Mouse (Mus musculus) left cerebral cortex, postnatal 25 days (tissue): ENCODE data around the gene Rtl9. TPM values are rescaled to one million over a fixed set of nuclear protein-coding genes. Genes with fewer than 3 reads are reported as not detected.

Experiments used
- DNase-seq, 2 experiments: peaks; one replicate each; pipeline ENCODE4 v3.0.0; 2022; ENCODE audit warnings: low spot score in 2 of 2, mixed read lengths in 1 of 2
- intact Hi-C: fragments of 180-260 bp; cut with DNase I; formaldehyde crosslinking; loops from one replicate; pipeline ENCODE4 v1.15.1; 2025
- total RNA-seq, 2 experiments: library from RNA; stranded (reverse); gene quantifications; 2 replicates each; pipeline ENCODE4 v1.2.3; 2021

The Rtl9 gene
- total RNA-seq, result 1 to 10 TPM; 1.0 to 1.3 TPM

DNA sequence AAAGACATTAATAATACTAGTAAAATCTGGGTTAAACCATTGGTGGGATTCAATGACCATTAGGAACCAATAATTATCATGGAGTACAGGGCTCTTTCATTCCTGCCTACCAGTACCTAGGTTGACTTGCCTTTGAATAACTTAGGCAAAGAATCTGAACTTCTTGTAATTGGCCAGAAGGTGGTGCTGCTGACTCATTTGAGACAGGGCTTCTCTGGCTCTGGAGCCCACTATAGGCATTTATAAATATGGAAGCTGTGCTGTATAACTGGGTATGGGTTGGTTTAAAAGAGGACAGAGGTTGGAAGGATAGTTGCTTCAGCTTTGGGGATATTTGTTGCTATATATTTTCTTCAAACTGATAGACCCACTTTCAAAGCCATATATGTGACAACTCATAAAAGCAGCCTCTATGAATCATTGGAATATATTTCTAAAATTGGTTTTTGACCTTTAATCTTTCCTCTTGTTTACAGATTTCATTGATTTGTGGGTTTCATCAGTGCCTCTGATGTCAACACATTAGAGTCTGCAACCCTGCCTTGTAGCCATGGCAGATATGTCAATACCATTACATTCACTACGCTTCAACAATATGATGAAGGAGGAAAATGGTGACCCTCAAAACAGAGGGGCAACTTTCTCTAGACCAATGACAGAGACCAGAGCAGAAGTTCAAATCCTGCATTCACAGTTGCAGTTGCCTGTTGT lies at the start of gene Rtl9:
Gene Rtl9 (plus strand): TSS at position 551 of the 711 bp plus-strand sequence.
- intact Hi-C loops, result loop anchor here (1.0 to 2.0 kb wide), 2 partner anchors 345 to 570 kb away; no protein-coding TSS in a partner anchor
- DNase-seq, result peak; percentile 20 to 44

DNA sequence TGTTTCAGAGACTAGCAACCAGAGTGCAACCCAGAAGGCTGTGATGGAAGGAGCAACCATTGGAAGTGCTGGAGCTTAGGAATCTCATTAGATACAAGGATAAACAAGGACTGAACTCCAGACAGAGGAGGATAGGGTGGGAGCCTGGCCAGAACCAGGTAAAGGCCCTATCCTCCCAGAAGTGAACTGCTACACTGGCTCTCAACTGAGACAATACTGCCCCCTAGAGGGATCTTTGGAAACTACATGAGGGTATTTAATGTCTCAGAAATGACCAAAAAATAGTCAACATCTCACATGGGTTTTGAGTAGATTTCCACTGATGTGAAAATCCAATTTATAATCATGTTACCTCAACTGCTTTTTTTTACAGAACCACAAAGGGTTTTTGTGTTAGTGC lies 47.9 kb upstream of the Rtl9 start:
- intact Hi-C loops, result loop anchor here (2.0 to 10.0 kb wide), 2 partner anchors 231 to 497 kb away; no protein-coding TSS in a partner anchor
- DNase-seq, result peak; percentile 30 to 44

DNA sequence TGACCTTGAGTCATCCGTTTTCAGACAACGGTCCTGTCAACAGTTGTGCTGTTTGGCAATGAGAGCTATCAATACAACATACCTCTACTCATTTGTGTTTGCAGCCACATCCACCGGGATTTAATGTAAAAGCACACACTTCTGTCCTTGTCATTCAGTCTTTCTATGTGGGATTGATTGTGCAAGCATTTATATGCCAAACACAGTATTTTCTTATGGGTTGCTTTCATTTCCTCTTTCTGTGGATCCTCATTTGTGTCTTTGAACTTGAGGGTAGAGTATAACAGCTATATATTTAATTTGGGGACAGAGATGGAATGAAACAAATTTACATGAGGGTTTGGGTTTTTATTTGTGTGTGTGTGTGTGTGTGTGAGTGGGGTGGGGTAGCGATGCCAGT lies 47.5 kb upstream of the Rtl9 start:
- intact Hi-C loops, result loop anchor here (2.0 to 10.0 kb wide), 2 partner anchors 231 to 497 kb away; no protein-coding TSS in a partner anchor

DNA sequence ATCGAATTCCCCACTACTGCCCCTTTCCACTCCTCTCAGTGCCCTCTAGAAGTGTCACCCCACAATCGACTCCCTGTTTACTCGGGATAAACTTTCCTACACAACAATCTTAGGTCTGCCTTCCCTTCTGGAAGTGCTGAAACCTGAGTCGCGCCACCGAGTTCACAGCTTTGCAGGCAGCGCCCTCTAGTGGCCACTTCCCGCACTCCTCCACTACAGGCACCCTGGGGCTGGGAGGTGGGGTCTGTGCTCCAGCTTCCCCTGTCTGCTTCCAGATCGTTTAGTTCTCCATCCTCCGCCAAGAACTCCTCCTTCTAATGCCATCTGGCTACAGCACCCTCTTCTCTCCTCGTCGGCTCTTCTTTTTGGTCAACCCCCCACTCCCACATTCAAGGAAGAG lies 40.6 kb upstream of the Rtl9 start:
- intact Hi-C loops, result loop anchor here (2.0 to 10.0 kb wide), 2 partner anchors 240 to 504 kb away; no protein-coding TSS in a partner anchor
- peak; percentile 62 to 68 for DNase-seq

More for the DNA sequence above, 47.5 kb upstream of the Rtl9 start:
- no peak for DNase-seq

DNA sequence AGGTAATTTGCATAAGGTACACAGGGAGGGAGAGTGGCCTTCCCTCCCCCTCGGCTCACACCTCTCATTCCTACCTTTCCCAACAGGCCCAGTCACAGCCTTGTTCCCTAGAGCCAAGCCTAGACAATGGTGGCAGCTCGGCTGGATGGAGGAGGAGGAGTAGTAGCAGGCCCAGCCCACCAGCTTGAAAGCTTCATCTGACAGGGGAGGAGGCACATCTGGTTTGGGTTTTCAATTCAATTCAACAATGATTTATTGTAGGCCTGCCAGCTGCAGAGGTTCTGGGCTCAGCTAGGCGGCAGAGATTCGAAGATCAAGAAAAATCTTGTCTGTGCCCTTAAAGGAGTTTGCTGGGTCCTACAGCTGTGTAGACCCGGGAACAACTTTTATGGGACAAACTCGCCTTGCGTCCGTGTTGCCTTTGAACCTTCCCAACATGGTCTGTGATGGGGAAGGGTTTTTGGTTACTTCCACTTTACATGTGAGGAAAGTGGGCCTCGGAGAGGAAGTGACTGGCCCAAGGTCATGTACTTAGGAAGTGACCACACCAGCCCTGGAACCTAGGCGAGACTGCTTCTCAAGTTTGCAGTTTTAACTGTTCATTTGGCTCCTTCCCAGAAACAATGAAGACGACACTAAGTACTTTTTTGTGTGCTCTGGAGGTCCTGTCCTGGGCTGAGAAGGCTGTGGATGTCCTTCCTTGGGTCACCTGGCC lies 36.6 kb upstream of the Rtl9 start:
- intact Hi-C loops, result no loop called here
- no peak for DNase-seq

DNA sequence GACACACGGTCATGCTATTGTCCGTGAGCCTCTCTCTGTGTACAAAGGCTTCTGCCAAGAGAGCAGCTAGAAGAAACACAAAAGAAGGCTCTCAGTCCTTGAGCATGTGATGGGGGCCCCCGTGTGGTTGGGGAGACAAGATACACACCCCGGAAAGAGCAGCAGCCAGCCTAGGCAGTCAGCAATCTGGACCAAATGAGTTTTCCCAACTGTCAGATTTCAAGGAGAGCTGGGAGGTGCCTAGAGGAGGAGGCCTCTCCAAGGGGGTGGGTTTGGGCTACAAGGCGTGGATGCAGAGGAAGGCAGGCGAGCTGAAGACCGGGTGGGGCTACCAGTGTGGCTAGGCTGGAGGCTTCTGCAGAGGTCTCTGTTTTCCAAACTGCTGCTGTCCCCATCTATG lies 35.6 kb upstream of the Rtl9 start:
- DNase-seq, result peak in 1 of 2 experiments; percentile 19
- intact Hi-C loops, result no loop called here

DNA sequence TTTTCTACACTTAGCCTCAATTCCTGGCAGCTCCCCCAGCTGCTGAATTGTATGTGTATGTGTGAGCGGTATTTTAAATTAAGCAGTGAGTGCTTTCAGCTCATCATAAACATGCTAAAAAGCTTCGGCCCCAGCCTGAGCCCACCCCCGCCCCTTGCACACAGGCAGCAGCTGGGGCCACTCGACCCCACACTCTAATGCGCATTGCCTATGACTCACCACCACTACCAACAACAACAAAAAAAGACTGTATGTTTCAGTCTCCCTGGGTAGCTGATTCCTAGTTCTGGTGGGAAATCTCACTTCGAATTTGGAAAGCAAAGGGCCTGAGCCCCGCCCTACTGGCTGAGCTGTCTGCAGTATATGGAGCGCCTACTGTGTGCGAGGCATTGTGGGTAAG lies 35.1 kb upstream of the Rtl9 start:
- DNase-seq, result no peak
- intact Hi-C loops, result no loop called here

DNA sequence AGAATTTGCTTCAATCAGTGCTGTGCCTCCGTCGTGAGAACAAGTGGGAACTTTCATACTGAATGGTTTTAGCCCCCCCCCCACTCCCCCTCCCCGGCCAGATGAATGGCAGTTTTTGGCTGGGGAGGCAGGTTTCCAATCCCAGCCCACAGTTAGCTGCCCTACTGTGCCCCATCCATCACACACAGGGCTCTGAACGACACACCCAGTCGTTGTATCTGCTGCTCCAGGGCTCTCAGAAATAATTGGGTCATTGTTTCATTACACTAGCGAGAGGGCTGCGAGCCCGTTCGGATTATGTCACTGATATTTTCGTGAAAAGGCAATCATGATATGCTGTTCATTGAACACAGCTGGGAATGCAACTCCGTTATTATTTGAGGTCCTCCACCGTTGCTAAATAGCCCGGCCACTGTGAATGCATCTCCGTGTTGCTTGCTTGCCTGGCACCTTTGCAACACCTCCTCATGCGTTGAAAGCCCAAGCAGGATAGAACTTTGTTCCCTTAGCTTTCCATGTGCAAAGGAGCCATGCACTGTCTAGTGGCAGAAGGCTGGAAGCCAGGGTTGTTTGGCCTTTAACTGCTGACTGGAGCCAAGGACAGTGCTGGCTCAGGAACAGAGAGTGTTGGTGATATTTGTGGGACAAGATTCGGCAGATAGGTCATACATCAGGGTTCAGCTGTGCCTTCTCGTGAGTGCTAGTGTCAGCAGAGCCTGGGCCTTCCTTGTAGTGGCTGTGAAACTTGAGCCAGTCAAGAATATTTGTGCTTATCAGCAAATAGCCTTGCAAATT lies 32.9 kb upstream of the Rtl9 start:
- intact Hi-C loops, result no loop called here
- no peak for DNase-seq

DNA sequence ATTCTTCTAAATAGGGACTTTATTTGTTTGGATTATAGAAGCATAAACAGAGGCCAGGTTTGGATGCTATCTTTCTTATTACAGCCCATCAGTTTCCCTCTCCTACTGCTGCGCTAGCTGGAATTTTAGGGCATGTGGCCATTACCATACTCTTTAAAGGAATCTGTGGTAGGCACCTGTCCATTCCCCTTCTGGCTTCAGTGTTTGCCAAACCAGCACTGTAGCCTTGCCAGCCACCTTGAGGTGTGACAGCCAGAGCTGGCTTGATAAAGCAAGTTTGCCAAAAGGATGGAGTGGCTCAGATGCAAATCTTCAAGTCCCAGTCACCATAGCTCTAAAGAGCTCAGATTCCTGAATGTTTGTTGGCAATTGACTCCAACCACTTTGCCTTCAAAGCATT lies 32.3 kb upstream of the Rtl9 start:
- intact Hi-C loops, result no loop called here
- DNase-seq, result no peak

DNA sequence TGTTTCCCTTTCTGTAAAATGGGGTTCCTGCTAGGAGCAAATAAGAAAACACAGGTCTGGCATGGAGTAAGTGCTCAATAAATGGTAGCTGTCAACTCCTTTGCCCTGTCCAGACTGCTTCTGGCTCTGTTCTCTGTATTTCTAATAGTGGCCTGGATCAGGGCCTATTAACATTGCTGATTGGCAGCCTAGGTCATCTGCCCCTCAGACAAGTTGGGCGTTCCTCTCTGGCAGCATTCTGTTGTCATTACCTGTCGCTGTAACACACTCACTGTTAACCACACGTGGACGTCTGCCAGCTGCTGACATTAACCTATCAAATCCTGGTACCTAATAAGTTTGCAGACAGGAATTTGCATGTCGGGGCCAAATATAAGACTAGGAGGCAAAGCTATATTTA lies 31.8 kb upstream of the Rtl9 start:
- intact Hi-C loops, result no loop called here
- DNase-seq, result no peak

DNA sequence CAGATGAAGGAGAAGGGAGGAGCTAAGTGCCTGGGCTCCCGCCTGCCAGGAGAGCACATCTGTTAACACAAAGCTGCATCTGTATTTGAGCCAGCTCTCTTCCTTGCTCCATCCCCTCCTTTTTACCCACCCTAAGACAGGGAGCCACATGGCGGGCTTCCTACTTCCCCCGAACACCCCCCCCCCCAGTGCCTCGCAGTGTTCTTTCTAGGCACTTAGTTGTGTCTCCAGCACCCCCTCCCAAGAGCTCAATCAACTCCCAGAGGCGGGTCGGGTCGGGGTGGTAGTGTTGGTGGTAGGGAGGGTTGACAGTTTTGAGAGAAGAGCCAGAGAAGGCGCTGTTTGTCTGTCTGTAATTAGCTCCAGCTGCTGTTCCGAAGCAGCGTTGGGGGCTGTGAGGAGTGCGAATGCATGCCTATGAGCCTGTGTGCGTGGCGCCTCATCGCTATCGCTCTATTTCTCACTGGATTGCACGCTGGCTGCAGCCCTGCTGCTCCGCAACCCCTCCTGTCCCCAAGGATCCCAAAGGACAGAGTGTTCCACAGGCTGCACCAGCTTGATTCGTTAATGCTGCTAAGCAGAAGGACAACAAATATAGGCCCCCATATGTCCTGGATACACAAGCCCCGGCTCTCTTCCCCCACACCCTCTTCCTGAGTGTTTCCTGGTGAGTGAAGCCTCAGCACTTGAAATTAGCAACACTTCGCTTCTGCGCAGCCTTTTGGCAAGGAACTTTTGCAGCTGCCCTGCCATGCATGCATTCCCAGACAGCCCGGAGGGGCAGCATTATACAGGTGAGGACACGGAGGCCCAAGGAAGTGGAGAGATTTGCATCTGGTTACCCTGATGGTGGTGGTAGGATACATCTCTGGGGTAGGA lies 18.7 kb upstream of the Rtl9 start:
- intact Hi-C loops, result no loop called here
- peak; percentile 13 to 26 for DNase-seq

DNA sequence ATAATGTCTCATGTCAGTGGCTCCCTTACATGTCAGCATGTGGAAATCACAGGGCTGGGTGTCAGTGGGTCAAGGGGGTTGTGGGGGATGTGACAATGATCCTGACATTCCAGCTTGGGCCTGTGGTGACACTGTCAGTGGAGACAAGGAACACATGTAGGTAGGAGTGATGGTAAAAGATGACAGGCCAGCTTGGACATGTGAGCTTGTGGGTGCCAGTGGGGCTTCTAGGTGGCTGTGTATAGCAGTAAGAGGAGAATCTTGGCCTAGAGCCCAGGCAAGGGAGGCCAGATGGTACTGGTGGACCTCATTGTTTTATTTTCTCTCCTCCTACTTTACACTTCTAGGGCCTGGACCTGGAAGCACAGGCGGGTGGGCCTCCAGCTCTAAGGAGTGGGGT lies 16.7 kb upstream of the Rtl9 start:
- intact Hi-C loops, result no loop called here
- peak in 1 of 2 experiments; percentile 34 for DNase-seq

DNA sequence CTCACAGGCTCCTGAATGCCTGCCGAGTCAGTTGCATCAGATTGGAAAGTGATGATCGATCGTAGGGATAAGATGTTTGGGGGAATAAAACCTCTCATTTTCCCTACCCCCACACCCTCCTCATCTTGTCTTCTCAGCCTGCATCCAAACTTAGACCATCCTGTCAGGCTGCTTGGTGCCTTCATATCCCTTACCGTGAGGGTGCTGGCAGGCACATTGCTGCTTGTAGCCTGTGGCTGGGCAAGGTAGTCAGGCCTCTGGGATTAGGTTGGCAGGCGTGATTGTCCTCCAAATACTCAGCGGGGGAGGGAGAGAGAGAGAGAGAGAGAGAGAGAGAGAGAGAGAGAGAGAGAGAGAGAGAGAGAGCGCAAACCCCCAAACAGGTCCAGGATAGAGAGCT lies 11.2 kb upstream of the Rtl9 start:
- intact Hi-C loops, result no loop called here
- DNase-seq, result peak in 1 of 2 experiments; percentile 23

DNA sequence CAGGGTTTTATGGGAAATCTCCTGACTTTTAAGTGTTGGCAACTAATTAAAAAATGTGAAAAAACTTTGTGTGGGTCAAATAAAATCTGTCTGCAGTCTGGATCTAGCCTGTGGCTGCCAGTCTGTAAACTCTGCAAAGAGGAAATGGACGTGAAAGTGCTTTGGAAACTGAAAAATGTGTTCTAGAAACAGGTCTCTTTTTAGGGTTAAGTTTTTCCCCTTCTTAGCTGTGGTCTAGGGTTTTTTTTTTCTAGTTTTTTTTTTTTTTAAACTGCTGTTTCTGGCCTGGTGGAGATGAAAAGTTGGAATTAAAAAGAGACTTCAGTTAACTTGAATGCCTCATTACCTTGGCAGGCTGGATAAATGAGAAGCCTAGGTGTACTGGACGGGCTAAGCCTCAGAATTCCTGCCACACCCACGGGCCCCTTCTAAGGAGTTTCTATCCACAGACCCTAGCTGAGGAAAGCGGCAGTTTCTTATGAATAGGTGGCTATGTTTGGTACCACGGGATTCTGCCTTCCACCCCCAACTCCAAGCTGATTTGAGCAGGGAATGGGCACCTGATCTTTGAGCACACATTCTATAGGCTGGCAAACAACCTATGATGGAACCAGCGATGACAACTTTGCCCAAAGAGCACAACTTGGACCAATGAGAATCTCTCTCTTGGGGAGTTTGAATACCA lies 8.3 kb upstream of the Rtl9 start:
- DNase-seq, result no peak
- intact Hi-C loops, result no loop called here

DNA sequence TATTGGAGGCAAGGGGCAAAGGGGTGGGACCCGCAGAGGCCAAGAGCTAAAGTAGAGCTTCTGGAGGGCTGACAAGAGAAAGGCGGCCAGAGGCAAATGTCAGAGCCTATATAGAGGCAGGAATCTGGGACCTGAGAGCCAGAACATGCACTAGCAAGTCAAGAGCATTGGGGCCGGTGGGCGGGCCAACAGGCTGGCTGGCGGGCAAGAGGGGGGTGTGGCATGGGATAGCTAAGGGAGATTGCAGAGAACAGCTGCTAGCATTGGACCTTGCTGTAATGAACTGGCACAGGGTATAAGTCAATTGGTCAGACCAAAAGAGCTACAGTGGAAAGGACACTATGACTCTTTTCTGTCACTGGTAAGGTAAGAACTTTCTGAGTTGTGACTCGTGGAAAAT lies 1.8 kb upstream of the Rtl9 start:
- DNase-seq, result no peak
- intact Hi-C loops, result no loop called here

DNA sequence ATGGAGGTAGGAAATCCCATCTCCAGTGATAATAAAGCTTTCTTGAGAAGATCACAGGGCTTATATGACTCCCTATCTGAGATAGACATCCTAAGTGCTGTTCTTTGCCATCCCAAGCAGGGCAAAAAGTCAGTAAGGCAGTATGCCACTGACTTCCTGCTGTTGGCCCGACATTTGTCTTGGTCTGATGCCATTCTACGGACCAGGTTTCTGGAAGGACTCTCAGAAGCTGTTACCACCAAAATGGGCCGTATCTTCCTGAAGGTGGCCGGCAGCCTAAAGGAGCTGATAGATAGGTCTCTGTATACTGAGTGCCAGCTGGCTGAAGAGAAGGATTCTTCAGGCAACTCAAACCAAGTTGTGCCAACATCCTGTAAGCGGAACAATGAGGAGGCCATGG lies 3.8 kb downstream of the Rtl9 start:
- no peak for DNase-seq
- intact Hi-C loops, result no loop called here

DNA sequence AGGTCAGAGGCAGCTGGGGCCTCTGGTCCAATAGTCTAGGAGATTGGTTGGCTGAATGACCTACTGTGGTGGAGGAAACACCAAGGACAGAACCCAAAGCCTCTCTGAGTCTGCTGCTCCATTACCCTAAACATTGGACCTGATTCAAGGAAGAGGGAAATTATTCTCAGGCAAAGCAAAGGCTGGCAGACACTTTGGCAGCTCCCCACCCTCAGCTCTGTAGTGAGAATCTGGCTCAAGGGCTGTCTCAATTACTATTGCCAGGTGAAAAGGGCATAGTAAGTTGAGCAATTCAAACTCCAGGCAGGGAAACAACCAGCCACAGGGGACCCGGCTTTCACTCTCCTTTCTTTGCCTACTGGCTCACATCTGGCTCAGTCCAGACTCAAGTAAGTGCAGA lies 6.5 kb downstream of the Rtl9 start:
- intact Hi-C loops, result no loop called here
- DNase-seq, result no peak

DNA sequence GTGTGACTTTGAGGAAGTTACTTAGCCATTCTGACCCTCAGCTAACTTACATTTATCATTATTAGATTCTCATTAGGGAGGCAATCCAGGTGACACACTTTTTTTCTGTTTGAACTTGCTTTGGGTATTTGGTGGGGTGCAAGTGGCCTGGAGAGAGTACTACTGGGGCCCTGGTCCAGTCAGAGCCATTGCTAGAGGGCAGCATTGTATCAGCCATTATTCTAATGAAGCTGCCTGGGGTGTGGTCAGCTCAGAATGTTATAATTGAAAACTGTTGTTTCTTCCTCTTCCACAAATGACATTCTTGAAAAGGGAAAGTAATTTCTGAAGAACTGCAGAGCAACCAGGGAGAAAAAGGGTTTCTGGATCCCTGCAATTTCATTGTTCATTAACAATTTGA lies 13.2 kb downstream of the Rtl9 start:
- intact Hi-C loops, result no loop called here
- no peak for DNase-seq
